Mouse (Mus musculus): ENCODE data around the gene Noc2l. TPM values are rescaled to one million over a fixed set of nuclear protein-coding genes. Genes with fewer than 3 reads are reported as not detected.

Gene Noc2l
- polyA plus RNA-seq, 1 experiment from 2014 or later: 49.5 TPM

DNA sequence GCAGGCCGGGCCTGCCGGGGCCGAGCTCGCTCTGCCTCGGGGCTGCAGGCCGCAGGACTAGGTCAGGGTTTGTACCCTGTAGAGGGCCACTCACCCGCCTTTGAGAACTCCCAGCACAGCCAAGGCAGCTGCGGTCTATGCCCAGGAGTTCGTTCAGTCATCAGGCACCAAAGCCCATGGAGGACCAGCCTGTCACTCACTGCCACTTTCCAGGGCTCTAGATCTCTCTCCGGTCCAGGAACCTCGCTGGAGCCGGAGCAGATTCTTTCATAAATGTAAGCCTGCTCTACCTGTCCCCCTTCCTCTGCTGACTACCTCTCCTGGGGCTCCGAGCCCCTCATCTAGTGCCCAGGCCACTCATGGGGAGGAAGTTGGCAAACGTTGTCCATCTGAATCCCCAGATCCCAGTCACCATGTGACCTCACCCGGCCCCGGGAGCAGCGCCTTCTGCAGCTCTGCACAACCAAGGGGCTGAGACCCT is 1.7 kb upstream of the Noc2l start:
- Histone ChIP-seq H3K4me3 (replicated peaks; ENCODE audit: low read length) (peak overlapping the region; percentile 88), H3K9ac (peak overlapping the region; percentile 86), H3K27ac (peak overlapping the region; percentile 78), H3K36me3 (replicated peaks; ENCODE audit: control insufficient read depth, insufficient read depth) (peaks cover 59% of the 10 kb centered on the region), H3K9me3 (ENCODE audit: control insufficient read depth, low read length) (no peaks in the 10 kb centered on the region), H3K4me2 (replicated peaks) (peak overlapping the region; percentile 93), H3K27me3 (ENCODE audit: control insufficient read depth, insufficient read depth, low read length) (no peaks in the 10 kb centered on the region), H3K4me1 (replicated peaks; ENCODE audit: control insufficient read depth, insufficient read depth, low read length) (peaks cover 18% of the 10 kb centered on the region)
- ATAC-seq (ENCODE audit: low FRiP score) (no peak), DNase-seq (ENCODE audit: low spot score) (no peak)
- 3% methylated on average over 17 of the region's 17 CpGs for WGBS

GRCm38 (mm10) chr4:156234701-156235213 is 1.1 kb upstream of the Noc2l start, which contains the start of gene Plekhn1:
Plekhn1 (minus strand) TSS chr4:156234857.
- H3K36me3 ChIP-seq (replicated peaks; ENCODE audit: control insufficient read depth, insufficient read depth): peaks cover 59% of the 10 kb centered on the region
- no peaks in the 10 kb centered on the region for H3K9me3 ChIP-seq (ENCODE audit: control insufficient read depth, low read length)
- DNase-seq (ENCODE audit: low spot score) (peak; percentile 73), ATAC-seq (ENCODE audit: low FRiP score) (peak; percentile 69)
- under 1% methylated on average over 36 of the region's 48 CpGs for WGBS
- peak within 1 kb of the TSS; percentile 93 for H3K4me2 ChIP-seq (replicated peaks)
- peaks cover 18% of the 10 kb centered on the region for H3K4me1 ChIP-seq (replicated peaks; ENCODE audit: control insufficient read depth, insufficient read depth, low read length)
- H3K9ac ChIP-seq: peak within 1 kb of the TSS; percentile 86
- no peaks in the 10 kb centered on the region for H3K27me3 ChIP-seq (ENCODE audit: control insufficient read depth, insufficient read depth, low read length)
- peak within 1 kb of the TSS; percentile 88 for H3K4me3 ChIP-seq (replicated peaks; ENCODE audit: low read length)
- H3K27ac ChIP-seq: peak within 1 kb of the TSS; percentile 83

DNA sequence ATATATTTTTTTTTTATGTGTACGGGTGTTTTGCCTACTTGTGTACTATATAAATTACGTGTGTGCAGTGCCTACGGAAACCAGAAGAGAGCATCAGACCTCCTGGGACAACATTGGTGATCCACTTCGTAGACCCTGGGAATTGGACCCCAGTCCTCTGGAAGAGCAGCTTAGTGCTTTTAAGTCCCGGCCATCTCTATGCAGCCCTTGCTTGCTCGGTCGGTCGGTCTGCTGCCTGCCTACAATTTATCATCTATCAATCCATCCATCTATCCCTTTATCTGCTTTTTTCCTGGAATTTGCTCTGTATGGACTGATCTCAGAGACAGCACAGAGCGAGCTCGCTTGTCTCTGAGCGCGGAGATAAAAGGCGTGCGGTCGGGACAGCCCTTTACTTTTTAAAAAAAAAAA is 445 bp upstream of the Noc2l start:
- Histone ChIP-seq H3K27ac (peak overlapping the region; percentile 83), H3K27me3 (ENCODE audit: control insufficient read depth, insufficient read depth, low read length) (no peaks in the 10 kb centered on the region), H3K9ac (peak overlapping the region; percentile 80), H3K36me3 (replicated peaks; ENCODE audit: control insufficient read depth, insufficient read depth) (peaks cover 59% of the 10 kb centered on the region), H3K9me3 (ENCODE audit: control insufficient read depth, low read length) (no peaks in the 10 kb centered on the region), H3K4me3 (replicated peaks; ENCODE audit: low read length) (peak overlapping the region; percentile 88), H3K4me1 (replicated peaks; ENCODE audit: control insufficient read depth, insufficient read depth, low read length) (peaks cover 18% of the 10 kb centered on the region), H3K4me2 (replicated peaks) (peak overlapping the region; percentile 93)
- 1% methylated on average over 15 of the region's 15 CpGs for WGBS
- DNase-seq (ENCODE audit: low spot score) (peak; percentile 68), ATAC-seq (ENCODE audit: low FRiP score) (peak; percentile 19; the same call in 1 of the 2 replicates)

DNA sequence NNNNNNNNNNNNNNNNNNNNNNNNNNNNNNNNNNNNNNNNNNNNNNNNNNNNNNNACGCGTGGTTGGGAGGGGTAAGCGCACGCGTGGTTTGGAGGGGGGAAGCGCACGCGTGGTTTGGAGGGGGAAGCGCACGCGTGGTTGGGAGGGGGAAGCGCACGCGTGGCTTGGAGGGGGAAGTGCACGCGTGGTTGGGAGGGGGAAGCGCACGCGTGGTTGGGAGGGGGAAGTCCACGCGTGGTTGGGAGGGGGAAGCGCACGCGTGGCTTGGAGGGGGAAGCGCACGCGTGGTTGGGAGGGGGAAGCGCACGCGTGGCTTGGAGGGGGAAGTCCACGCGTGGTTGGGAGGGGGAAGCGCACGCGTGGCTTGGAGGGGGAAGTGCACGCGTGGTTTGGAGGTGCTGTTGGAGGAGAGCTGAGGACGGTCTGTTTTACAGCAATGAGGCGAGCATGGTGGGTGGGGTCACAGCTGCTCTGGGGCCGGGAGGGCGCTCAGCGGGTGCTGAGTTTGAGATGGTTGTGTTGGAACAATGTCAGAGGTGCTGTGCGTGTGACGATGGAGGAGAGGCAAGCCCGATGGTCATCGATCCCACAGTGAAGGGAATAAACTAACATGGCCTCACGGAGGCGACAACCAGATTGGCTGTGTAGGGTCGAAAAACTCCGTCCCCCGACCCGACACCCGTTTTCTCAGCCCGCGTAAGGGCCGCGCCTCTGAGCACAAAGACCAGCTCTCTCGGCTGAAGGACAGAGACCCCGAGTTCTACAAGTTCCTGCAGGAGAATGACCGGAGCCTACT is 1.0 kb downstream of the Noc2l start:
- ATAC-seq (ENCODE audit: low FRiP score): no peak
- H3K4me2 ChIP-seq (replicated peaks): peak overlapping the region; percentile 93
- H3K27ac ChIP-seq: no peak overlapping the region
- H3K9ac ChIP-seq: peak overlapping the region; percentile 80; the same call in 1 of the 2 replicates
- DNase-seq (ENCODE audit: low spot score): no peak
- peaks cover 18% of the 10 kb centered on the region for H3K4me1 ChIP-seq (replicated peaks; ENCODE audit: control insufficient read depth, insufficient read depth, low read length)
- WGBS: 22% methylated on average over 55 of the region's 60 CpGs
- peak overlapping the region; percentile 88 for H3K4me3 ChIP-seq (replicated peaks; ENCODE audit: low read length)
- no peaks in the 10 kb centered on the region for H3K9me3 ChIP-seq (ENCODE audit: control insufficient read depth, low read length)
- H3K27me3 ChIP-seq (ENCODE audit: control insufficient read depth, insufficient read depth, low read length): no peaks in the 10 kb centered on the region
- H3K36me3 ChIP-seq (replicated peaks; ENCODE audit: control insufficient read depth, insufficient read depth): peaks cover 59% of the 10 kb centered on the region

DNA sequence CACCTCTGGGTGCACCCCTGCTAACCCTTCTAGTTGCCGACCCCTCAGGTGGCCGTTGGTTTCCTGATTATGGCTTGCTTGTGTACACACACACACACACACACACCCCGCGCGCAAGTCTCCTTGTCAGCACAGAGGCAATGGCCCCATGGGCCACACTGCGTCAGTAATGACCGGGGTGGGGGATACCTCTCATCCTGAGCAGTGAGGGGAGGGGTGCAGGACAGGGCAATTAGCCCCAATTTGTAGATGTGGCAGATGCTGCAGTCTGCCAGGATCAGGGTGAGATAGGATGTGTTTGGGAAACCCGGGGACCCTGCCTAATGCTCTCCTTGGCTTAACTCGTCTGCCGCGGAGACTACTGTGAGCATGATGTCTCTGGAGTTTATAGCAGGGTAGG is 13.8 kb downstream of the Noc2l start:
- H3K27me3 ChIP-seq (ENCODE audit: control insufficient read depth, insufficient read depth, low read length): peaks cover 4% of the 10 kb centered on the region; the same call in 1 of the 2 replicates
- DNase-seq (ENCODE audit: low spot score): no peak
- H3K27ac ChIP-seq: no peak overlapping the region
- peaks cover 50% of the 10 kb centered on the region for H3K36me3 ChIP-seq (replicated peaks; ENCODE audit: control insufficient read depth, insufficient read depth)
- no peaks in the 10 kb centered on the region for H3K9me3 ChIP-seq (ENCODE audit: control insufficient read depth, low read length)
- no peak overlapping the region for H3K4me2 ChIP-seq (replicated peaks)
- 64% methylated on average over 11 of the region's 11 CpGs for whole genome bisulfite sequencing
- H3K4me1 ChIP-seq (replicated peaks; ENCODE audit: control insufficient read depth, insufficient read depth, low read length): peaks cover 13% of the 10 kb centered on the region; the same call in 1 of the 2 replicates
- no peak overlapping the region for H3K4me3 ChIP-seq (replicated peaks; ENCODE audit: low read length)
- H3K9ac ChIP-seq: no peak overlapping the region
- no peak for ATAC-seq (ENCODE audit: low FRiP score)

DNA sequence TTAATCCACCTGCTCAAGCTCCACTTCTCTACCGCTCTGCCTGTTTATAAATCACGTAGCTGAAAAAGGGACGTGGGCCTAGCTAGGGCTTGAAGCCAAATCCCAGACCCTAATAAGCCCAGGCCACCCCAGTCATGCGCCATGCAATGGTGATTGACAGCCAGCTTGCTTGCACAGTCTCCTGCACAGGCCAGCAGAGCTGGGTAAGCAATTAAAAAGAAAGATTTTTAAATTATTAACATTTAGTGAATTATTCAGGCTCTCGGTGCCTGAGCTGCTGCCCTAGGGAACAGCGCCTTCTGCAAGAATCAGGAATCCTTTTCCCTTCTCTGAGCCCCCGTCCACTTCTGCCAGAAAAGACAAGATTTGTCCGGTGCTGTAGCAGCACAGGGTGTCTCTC is 15.3 kb downstream of the Noc2l start:
- Histone ChIP-seq H3K4me1 (replicated peaks; ENCODE audit: control insufficient read depth, insufficient read depth, low read length) (peaks cover 22% of the 10 kb centered on the region; the same call in 1 of the 2 replicates), H3K36me3 (replicated peaks; ENCODE audit: control insufficient read depth, insufficient read depth) (peaks cover 35% of the 10 kb centered on the region), H3K4me2 (replicated peaks) (no peak overlapping the region), H3K9me3 (ENCODE audit: control insufficient read depth, low read length) (no peaks in the 10 kb centered on the region), H3K9ac (no peak overlapping the region), H3K27me3 (ENCODE audit: control insufficient read depth, insufficient read depth, low read length) (peaks cover 14% of the 10 kb centered on the region), H3K4me3 (replicated peaks; ENCODE audit: low read length) (no peak overlapping the region), H3K27ac (peak overlapping the region; percentile 53)
- 53% methylated on average over 8 of the region's 8 CpGs for WGBS
- ATAC-seq (ENCODE audit: low FRiP score): 0 out of 2 replicates have a peak, but pooled peaks have one; percentile 13
- no peak for DNase-seq (ENCODE audit: low spot score)

- Histone ChIP-seq H3K4me1 (replicated peaks; ENCODE audit: control insufficient read depth, insufficient read depth, low read length) (peaks cover 22% of the 10 kb centered on the region; the same call in 1 of the 2 replicates), H3K4me3 (replicated peaks; ENCODE audit: low read length) (no peak overlapping the region), H3K4me2 (replicated peaks) (no peak overlapping the region), H3K9ac (no peak overlapping the region), H3K9me3 (ENCODE audit: control insufficient read depth, low read length) (no peaks in the 10 kb centered on the region), H3K27ac (peak overlapping the region; percentile 29; the same call in 1 of the 2 replicates), H3K27me3 (ENCODE audit: control insufficient read depth, insufficient read depth, low read length) (peaks cover 14% of the 10 kb centered on the region), H3K36me3 (replicated peaks; ENCODE audit: control insufficient read depth, insufficient read depth) (peaks cover 24% of the 10 kb centered on the region)
- 28% methylated on average over 7 of the region's 7 CpGs for WGBS
- ATAC-seq (ENCODE audit: low FRiP score) (0 out of 2 replicates have a peak, but pooled peaks have one; percentile 7), DNase-seq (ENCODE audit: low spot score) (no peak)
Observed at GRCm38 (mm10) chr4:156252140-156252539, 16.3 kb downstream of the Noc2l start.

DNA sequence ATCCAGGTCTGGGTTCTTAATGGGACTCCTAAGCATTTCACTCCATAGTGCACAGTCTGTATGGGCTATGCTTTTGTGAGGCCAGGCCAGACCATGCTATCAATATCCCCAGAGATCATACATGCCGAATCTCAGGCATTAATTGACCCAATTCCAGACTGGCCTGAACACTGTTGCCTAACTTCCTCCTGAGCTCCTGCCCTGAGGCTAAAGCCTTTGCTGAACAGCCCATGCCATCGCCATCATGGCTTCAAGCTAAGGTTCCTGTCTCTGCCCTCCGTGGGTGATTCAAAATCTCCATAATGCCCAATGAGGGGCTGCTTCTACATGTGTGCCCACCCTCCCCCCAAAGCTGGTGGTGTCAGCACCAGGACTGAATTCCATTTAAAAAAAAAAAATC is 16.8 kb downstream of the Noc2l start:
- H3K36me3 ChIP-seq (replicated peaks; ENCODE audit: control insufficient read depth, insufficient read depth): peaks cover 20% of the 10 kb centered on the region
- H3K27ac ChIP-seq: peak overlapping the region; percentile 57
- no peak for DNase-seq (ENCODE audit: low spot score)
- H3K4me2 ChIP-seq (replicated peaks): no peak overlapping the region
- H3K9ac ChIP-seq: no peak overlapping the region
- 19% methylated on average over 3 of the region's 3 CpGs for WGBS
- no peak overlapping the region for H3K4me3 ChIP-seq (replicated peaks; ENCODE audit: low read length)
- ATAC-seq (ENCODE audit: low FRiP score): peak; percentile 13; the same call in 1 of the 2 replicates
- peaks cover 22% of the 10 kb centered on the region; the same call in 1 of the 2 replicates for H3K4me1 ChIP-seq (replicated peaks; ENCODE audit: control insufficient read depth, insufficient read depth, low read length)
- no peaks in the 10 kb centered on the region for H3K9me3 ChIP-seq (ENCODE audit: control insufficient read depth, low read length)
- H3K27me3 ChIP-seq (ENCODE audit: control insufficient read depth, insufficient read depth, low read length): peaks cover 14% of the 10 kb centered on the region

GRCm38 (mm10) chr4:156253043-156253442 is 17.2 kb downstream of the Noc2l start:
- Histone ChIP-seq H3K4me2 (replicated peaks) (no peak overlapping the region), H3K4me1 (replicated peaks; ENCODE audit: control insufficient read depth, insufficient read depth, low read length) (peaks cover 22% of the 10 kb centered on the region; the same call in 1 of the 2 replicates), H3K27me3 (ENCODE audit: control insufficient read depth, insufficient read depth, low read length) (peaks cover 14% of the 10 kb centered on the region), H3K4me3 (replicated peaks; ENCODE audit: low read length) (no peak overlapping the region), H3K27ac (peak overlapping the region; percentile 57), H3K9ac (no peak overlapping the region), H3K9me3 (ENCODE audit: control insufficient read depth, low read length) (no peaks in the 10 kb centered on the region), H3K36me3 (replicated peaks; ENCODE audit: control insufficient read depth, insufficient read depth) (peaks cover 15% of the 10 kb centered on the region)
- 39% methylated on average over 7 of the region's 7 CpGs for WGBS
- DNase-seq (ENCODE audit: low spot score) (no peak), ATAC-seq (ENCODE audit: low FRiP score) (no peak)
